Mouse (Mus musculus) Patski (cell line): Measurements from ENCODE around the gene Ccdc39. TPM values are rescaled to one million over a fixed set of nuclear protein-coding genes. Genes with fewer than 3 reads are reported as not detected.
A peak's percentile ranks its signal among the peaks of the same experiment; 100 is the strongest.

Experiments used
- ATAC-seq: fragments of 100-300 bp; one replicate; pipeline ENCODE4 v1.8.0; 2021
- CTCF ChIA-PET: fragments of 350-600 bp; sonication (Branson Sonifier 250); formaldehyde crosslinking; loops from one replicate; lab custom pipeline; 2022; ENCODE audit warnings: inconsistent platforms; lab: Charles Lee
- POLR2A ChIA-PET: fragments of 350-600 bp; sonication (Branson Sonifier 250); formaldehyde crosslinking; loops from one replicate; lab custom pipeline; 2022; ENCODE audit warnings: antibody characterized with exemption, inconsistent platforms; lab: Charles Lee
- DNase-seq: peaks from one replicate; pipeline ENCODE4 v3.0.0-alpha.2; 2011; ENCODE audit warnings: low read depth, low spot score
- H3K27me3 ChIP-seq: fragments of 371-371 bp; one replicate; pipeline ENCODE4 v1.5.1; 2021
- CTCF ChIP-seq: fragments of 100-300 bp; IDR thresholded peaks from one replicate; pipeline ENCODE4 v1.5.1; 2021
- in situ Hi-C: fragments of 300-500 bp; cut with MboI; formaldehyde crosslinking; loops from 3 replicates; pipeline ENCODE4 v1.11.1; 2018; ENCODE audit warnings: low pct_unique_long_range_greater_than_20kb, mixed read lengths
- polyA plus RNA-seq: library from polyadenylated mRNA; unstranded; gene quantifications from one replicate; pipeline ENCODE4 v1.2.3, GENCODE M21; 2021

The Ccdc39 gene
- 19.1 TPM for polyA plus RNA-seq

DNA sequence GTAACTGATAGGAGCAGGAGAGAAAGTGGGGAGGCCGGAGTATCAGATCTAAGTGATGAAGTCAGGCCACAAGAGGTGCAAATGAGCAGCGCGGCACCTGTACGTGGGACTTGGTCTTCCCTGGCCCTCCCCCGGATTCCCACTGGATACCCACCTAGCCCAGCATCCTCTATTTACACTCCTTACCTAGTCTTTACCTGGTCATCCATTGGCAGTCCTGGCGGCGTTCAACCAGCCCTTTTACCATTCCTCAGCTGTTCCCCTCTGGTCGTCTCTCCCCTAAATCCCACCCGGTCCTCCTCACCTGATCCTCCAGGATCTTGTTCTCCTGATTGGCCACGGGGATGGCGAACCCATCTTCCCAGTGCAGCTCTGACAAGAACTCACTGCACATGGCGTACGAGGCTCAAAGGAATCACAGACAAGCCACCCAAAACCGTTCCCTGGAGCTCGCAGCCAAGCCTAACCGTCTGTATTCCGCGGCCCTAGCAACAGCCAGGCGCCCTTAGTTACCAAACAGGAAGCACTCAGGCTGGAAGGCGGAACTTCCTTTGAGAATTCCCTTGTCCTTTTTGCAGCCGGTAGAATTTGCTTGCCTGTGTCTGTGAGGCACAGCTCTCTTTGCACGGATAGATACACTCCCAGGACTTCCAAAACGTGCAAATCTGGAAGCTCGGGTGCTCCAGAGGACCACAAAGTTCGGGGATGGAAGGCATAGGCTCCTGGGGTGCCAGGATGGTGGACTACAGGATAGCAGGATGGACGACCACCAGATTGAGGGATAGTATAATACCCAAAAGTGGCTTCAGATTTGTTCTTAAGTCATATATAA is at the start of gene Ccdc39:
TSS of gene Ccdc39 (minus strand) at position 510 of the 832 bp plus-strand sequence.
- H3K27me3 ChIP-seq, result peaks cover 25% of the 10 kb centered on the region
- POLR2A ChIA-PET, result interaction anchor here (0.6 to 1.3 kb wide), 2 partner anchors 73 to 213 kb away, joined by 4 to 8 read pairs; no protein-coding TSS in a partner anchor
- CTCF ChIA-PET, result interaction anchor here (1.0 to 5.0 kb wide), 11 partner anchors 11 to 78 kb away, joined by 3 to 24 read pairs (median 4); no protein-coding TSS in a partner anchor
- in situ Hi-C loops, result loop anchor here (5.0 kb wide), 1 partner anchor 73 kb away; no protein-coding TSS in a partner anchor
- ATAC-seq (peak; percentile 94), DNase-seq (no peak)
- peak; percentile 61 for TF ChIP-seq CTCF

- TF ChIP-seq CTCF, result no peak
- ChIA-PET CTCF (interaction anchor here (1.0 to 1.5 kb wide), 3 partner anchors 14 to 69 kb away, joined by 3 to 4 read pairs (median 3); no protein-coding TSS in a partner anchor), POLR2A (interaction anchor here (0.7 kb wide), 1 partner anchor 20 kb away, joined by 3 read pairs; no protein-coding TSS in a partner anchor)
- ATAC-seq (no peak), DNase-seq (no peak)
- in situ Hi-C loops, result no loop called here
- peaks cover 5% of the 10 kb centered on the region for H3K27me3 ChIP-seq
These were observed 49.3 kb upstream of the Ccdc39 start for GRCm38 (mm10) chr3:33893433-33893832.

DNA sequence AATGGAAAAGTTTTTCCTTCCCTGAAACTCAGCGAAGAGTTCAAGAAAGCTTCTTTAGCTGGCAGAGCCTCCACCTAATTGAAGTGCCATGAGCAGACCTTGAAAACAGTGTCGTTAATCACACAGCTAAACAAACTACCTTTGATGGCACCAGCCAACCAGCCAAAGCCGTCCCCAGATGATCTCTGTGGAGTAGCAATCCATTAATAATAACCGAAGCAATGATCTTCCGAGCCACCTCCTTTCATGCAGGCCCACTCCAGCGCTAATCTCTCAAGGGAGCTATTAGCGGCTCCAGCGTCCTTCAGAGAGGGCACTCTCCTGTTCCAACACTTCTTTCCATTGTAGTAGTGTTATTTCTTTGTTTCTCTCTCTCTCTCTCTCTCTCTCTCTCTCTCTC is 43.3 kb upstream of the Ccdc39 start:
- no peak for ATAC-seq
- in situ Hi-C loops, result no loop called here
- ChIA-PET POLR2A (no interaction called here), CTCF (interaction anchor here (1.5 kb wide), 1 partner anchor 15 kb away, joined by 3 read pairs; no protein-coding TSS in a partner anchor)
- DNase-seq, result no peak
- no peak for TF ChIP-seq CTCF
- peaks cover 17% of the 10 kb centered on the region for H3K27me3 ChIP-seq

DNA sequence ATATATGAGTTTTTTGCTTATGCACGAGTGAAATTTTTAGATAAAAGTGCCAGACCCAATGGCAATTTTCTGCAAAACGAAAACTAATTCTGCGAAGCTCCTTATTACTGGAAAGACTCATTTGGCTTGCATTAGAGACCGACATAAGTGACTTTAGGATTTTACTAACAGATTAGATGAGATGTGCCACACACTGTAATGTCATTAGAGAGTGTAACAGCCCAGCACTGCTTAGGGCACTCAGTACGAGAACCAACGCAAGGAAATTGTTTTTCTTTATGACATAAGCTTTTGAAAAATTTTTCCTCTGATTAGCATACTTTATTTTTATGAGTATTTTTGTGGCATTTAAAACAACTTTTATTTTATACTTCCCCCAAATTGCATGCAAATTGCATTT is 39.0 kb upstream of the Ccdc39 start:
- ChIA-PET CTCF (interaction anchor here (1.4 to 1.6 kb wide), 3 partner anchors 13 to 36 kb away, joined by 3 to 7 read pairs (median 3); no protein-coding TSS in a partner anchor), POLR2A (no interaction called here)
- H3K27me3 ChIP-seq, result peaks cover 12% of the 10 kb centered on the region
- ATAC-seq (no peak), DNase-seq (no peak)
- in situ Hi-C loops, result no loop called here
- no peak for TF ChIP-seq CTCF

DNA sequence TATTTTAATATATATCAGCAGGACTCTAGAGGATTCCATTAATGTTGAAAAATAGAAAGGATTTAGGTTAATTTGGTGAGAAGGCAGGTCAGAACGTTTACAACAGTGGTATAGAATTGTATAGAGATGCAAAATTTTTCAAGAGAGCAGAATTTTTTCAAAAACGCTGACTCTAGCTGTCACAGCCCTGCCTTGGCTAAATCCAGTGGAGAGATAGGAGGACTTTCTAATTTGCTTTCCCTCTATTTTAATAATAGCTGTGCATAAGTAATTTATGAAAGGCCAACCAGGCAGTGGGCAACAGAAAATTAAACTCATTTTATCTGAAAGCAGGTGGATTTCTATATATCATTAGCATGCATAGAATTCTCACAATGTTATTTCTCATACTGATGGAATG is 38.6 kb upstream of the Ccdc39 start:
- DNase-seq, result no peak
- ChIA-PET POLR2A (no interaction called here), CTCF (interaction anchor here (1.4 to 1.6 kb wide), 3 partner anchors 12 to 36 kb away, joined by 3 to 7 read pairs (median 3); no protein-coding TSS in a partner anchor)
- ATAC-seq, result no peak
- no peak for TF ChIP-seq CTCF
- peaks cover 12% of the 10 kb centered on the region for H3K27me3 ChIP-seq
- in situ Hi-C loops, result no loop called here

- TF ChIP-seq CTCF, result no peak
- DNase-seq (no peak), ATAC-seq (no peak)
- H3K27me3 ChIP-seq, result peaks cover 17% of the 10 kb centered on the region
- ChIA-PET CTCF (no interaction called here), POLR2A (no interaction called here)
- in situ Hi-C loops, result no loop called here
These were observed 34.6 kb upstream of the Ccdc39 start for GRCm38 (mm10) chr3:33878661-33879060.

- ChIA-PET CTCF (interaction anchor here (0.6 to 1.5 kb wide), 4 partner anchors 12 to 45 kb away, joined by 3 to 4 read pairs (median 3); no protein-coding TSS in a partner anchor), POLR2A (no interaction called here)
- in situ Hi-C loops, result no loop called here
- no peak for ATAC-seq
- no peak for TF ChIP-seq CTCF
- DNase-seq, result no peak
- H3K27me3 ChIP-seq, result peaks cover 26% of the 10 kb centered on the region
These were observed 30.6 kb upstream of the Ccdc39 start for GRCm38 (mm10) chr3:33874456-33875286.

- no peak for TF ChIP-seq CTCF
These were observed 29.7 kb upstream of the Ccdc39 start for GRCm38 (mm10) chr3:33873837-33874236.

DNA sequence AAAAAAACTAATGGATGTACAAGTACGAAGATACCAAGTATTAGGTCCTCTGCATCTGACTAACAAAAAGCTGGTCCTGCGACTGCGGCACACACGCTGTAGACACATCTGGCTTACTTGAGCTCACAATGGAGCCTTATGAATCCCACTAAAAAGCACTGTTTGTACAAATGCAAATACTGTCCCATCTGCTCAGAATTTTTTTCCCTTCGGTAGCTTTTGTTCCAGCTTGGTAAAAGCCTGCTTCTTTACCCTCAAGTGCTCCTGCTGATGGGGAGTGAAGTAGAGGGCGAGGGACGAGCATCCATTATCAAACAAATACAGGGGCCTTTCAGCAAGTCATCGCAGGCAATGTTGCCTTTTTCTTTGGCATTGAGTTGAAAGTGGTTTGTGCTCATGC is 29.3 kb upstream of the Ccdc39 start:
- ATAC-seq (no peak), DNase-seq (no peak)
- peaks cover 26% of the 10 kb centered on the region for H3K27me3 ChIP-seq
- in situ Hi-C loops, result no loop called here
- CTCF ChIA-PET, result interaction anchor here (0.8 to 1.0 kb wide), 2 partner anchors 14 to 49 kb away, joined by 3 read pairs; no protein-coding TSS in a partner anchor
- POLR2A ChIA-PET, result no interaction called here
- TF ChIP-seq CTCF, result no peak

More at GRCm38 (mm10) chr3:33873837-33874236, 29.7 kb upstream of the Ccdc39 start:
- ChIA-PET POLR2A (no interaction called here), CTCF (interaction anchor here (0.6 to 1.0 kb wide), 4 partner anchors 11 to 49 kb away, joined by 3 read pairs; no protein-coding TSS in a partner anchor)
- in situ Hi-C loops, result no loop called here
- ATAC-seq, result no peak
- no peak for DNase-seq
- H3K27me3 ChIP-seq, result peaks cover 26% of the 10 kb centered on the region

DNA sequence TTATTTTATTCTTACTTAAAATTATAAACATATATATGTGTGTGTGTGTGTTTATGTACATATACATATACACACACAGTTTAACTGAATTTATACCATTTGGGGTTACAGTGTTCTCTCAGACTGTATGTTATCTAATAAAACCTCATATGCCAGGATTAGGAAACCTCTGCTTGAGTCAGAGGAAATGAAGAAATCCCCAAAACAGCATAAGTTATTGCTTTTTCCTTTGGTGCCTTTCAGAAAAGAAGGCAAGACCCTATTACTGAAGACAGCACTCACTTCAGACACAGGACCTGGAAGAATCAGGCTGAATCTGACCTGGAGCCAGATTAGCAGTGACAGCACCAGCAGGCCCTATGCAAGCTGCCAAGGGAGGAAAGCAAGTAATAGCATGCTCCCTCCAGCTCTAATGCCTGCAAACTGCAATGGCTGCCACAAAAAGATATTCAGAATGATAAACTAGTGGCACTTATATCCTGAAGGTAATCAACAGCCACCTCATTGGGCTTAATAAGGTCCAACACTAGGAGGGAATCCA is 20.0 kb upstream of the Ccdc39 start:
- CTCF ChIA-PET, result no interaction called here
- POLR2A ChIA-PET, result no interaction called here
- in situ Hi-C loops, result no loop called here
- TF ChIP-seq CTCF, result no peak
- no peak for DNase-seq
- no peak for ATAC-seq
- H3K27me3 ChIP-seq, result peaks cover 21% of the 10 kb centered on the region
